20 mouse cellular contexts compared by ENCODE assay signal in genomic region chr1:105695581-105695980, GRCm38 (mm10).
"Had no signal": no experiment of that assay in that cellular context is flagged by ENCODE, and none has a peak within 500 bp of the region (broad histone marks: within the 10 kb centered on the region; RNA-seq: fewer than 3 reads in every experiment).

No protein-coding gene starts in this region.

- DNase-seq: kidney, adult 2 months; kidney, postnatal 25 days; left cerebral cortex, postnatal 4 days; lung, adult 2 months; lung, postnatal 14 days; retina, postnatal 1 day; right cerebral cortex, postnatal 25 days; thymus, adult 18-20 months; thymus, postnatal 36 days had no signal

- H3K4me3 ChIP-seq: limb, embryonic 12.5 days; limb, embryonic 15.5 days; liver, embryonic 12.5 days; liver, embryonic 15.5 days; megakaryocyte, embryonic 14.5 days; midbrain, embryonic 10.5 days; midbrain, embryonic 13.5 days; myocyte; neural tube, embryonic 13.5 days had no signal

- H3K4me1 ChIP-seq: limb, embryonic 12.5 days; limb, embryonic 15.5 days; liver, embryonic 12.5 days; liver, embryonic 15.5 days; midbrain, embryonic 10.5 days; midbrain, embryonic 13.5 days; neural tube, embryonic 13.5 days had no signal

- H3K27ac ChIP-seq: kidney, postnatal 0 days; limb, embryonic 12.5 days; limb, embryonic 15.5 days; liver, embryonic 12.5 days; liver, embryonic 15.5 days; midbrain, embryonic 10.5 days; midbrain, embryonic 13.5 days; neural tube, embryonic 13.5 days had no signal

- H3K27me3 ChIP-seq: limb, embryonic 12.5 days; limb, embryonic 15.5 days; liver, embryonic 12.5 days; liver, embryonic 15.5 days; megakaryocyte, embryonic 14.5 days; midbrain, embryonic 13.5 days; neural tube, embryonic 13.5 days had no signal

- ATAC-seq: liver, embryonic 12.5 days; midbrain, embryonic 13.5 days; midbrain, embryonic 16.5 days had no signal

- H3K9ac ChIP-seq: limb, embryonic 12.5 days; limb, embryonic 15.5 days; liver, embryonic 12.5 days; liver, embryonic 15.5 days; midbrain, embryonic 13.5 days; neural tube, embryonic 13.5 days had no signal

- H3K4me2 ChIP-seq: limb, embryonic 12.5 days; limb, embryonic 15.5 days; liver, embryonic 12.5 days; liver, embryonic 15.5 days; midbrain, embryonic 13.5 days; neural tube, embryonic 13.5 days had no signal

- H3K9me3 ChIP-seq: limb, embryonic 12.5 days; limb, embryonic 15.5 days; liver, embryonic 12.5 days; liver, embryonic 15.5 days; megakaryocyte, embryonic 14.5 days; midbrain, embryonic 10.5 days; midbrain, embryonic 13.5 days; neural tube, embryonic 13.5 days had no signal
